Mouse (Mus musculus) embryonic facial prominence, embryonic 12.5 days (tissue): Measurements from ENCODE around the gene Ccnb2. TPM values are rescaled to one million over a fixed set of nuclear protein-coding genes. Genes with fewer than 3 reads are reported as not detected.

ENCODE experiments used
- ATAC-seq: fragments of 200-750 bp; cut with Nextera tagmentation; 2 replicates; pipeline ENCODE4 v1.8.0; 2017; ENCODE audit not compliant: insufficient number of reproducible peaks, insufficient read depth, low FRiP score, low TSS enrichment
- H3K27ac ChIP-seq: fragments of 300-500 bp; sonication (generic); 2 replicates; pipeline ENCODE4 v1.5.1; 2016; ENCODE audit warnings: mild to moderate bottlenecking
- H3K27me3 ChIP-seq: fragments of 300-500 bp; sonication (generic); 2 replicates; pipeline ENCODE4 v1.6.1; 2016; ENCODE audit warnings: mild to moderate bottlenecking, moderate library complexity
- H3K36me3 ChIP-seq: fragments of 300-500 bp; sonication (generic); 2 replicates; pipeline ENCODE4 v1.6.1; 2016; ENCODE audit warnings: mild to moderate bottlenecking
- H3K4me1 ChIP-seq: fragments of 300-500 bp; sonication (generic); 2 replicates; pipeline ENCODE4 v1.6.1; 2016
- H3K4me2 ChIP-seq: fragments of 300-500 bp; sonication (generic); replicated peaks from 2 replicates; pipeline ENCODE4 v1.6.1; 2016; ENCODE audit warnings: mild to moderate bottlenecking, moderate library complexity
- H3K4me3 ChIP-seq: fragments of 300-500 bp; sonication (generic); 2 replicates; pipeline ENCODE4 v1.5.1; 2016; ENCODE audit warnings: mild to moderate bottlenecking
- H3K9ac ChIP-seq: fragments of 300-500 bp; sonication (generic); 2 replicates; pipeline ENCODE4 v1.6.1; 2016; ENCODE audit warnings: mild to moderate bottlenecking, moderate library complexity
- H3K9me3 ChIP-seq: fragments of 300-500 bp; sonication (generic); 2 replicates; pipeline ENCODE4 v1.6.1; 2016; ENCODE audit warnings: mild to moderate bottlenecking, moderate library complexity
- WGBS: fragments of 180-500 bp; shearing (Covaris S2); methylation state at CpG from one replicate; pipeline ENCODE4 v1.1.7; 2016; 5-methylcytosine and 5-hydroxymethylcytosine counted together
- polyA plus RNA-seq: library from polyadenylated mRNA; unstranded; fragments of >200 nt; fragmentation: Nextera tagmentation; extraction: Ambion mirVana; gene quantifications from 2 replicates; pipeline ENCODE4 v1.2.1, GENCODE M21; 2016

The Ccnb2 gene
- polyA plus RNA-seq, 1 experiment from 2014 or later, result 178 TPM

DNA sequence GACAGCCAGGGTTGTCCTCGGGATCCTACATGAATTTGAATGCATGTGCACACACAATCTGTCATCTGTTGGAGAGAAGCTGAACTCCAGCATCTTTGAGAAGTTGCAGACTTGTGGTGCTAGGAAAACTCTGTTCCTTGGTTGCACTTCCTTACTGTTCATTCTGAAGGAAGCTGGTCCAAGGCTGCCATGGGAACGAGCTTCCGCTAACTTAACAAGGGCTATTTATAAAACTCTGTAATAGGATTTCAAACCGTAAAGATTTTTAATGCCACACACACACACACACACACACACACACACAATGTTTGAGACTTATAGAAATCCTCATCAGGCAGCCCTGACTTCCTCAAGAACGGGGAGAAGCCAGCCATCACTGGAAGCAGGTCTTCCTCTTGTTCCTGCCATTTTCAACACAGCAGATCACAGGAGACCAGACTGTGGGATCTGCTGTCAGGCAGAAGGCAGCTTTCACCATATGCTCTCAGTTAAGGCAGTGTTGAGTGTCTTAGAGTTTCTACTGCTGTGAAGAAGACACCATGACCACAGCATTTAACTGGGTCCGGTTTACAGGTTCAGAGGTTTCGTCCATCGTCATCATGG lies 19.3 kb downstream of the Ccnb2 start:
- WGBS, result 93% methylated on average over 8 of the region's 8 CpGs
- no peak overlapping the region for H3K9ac ChIP-seq

DNA sequence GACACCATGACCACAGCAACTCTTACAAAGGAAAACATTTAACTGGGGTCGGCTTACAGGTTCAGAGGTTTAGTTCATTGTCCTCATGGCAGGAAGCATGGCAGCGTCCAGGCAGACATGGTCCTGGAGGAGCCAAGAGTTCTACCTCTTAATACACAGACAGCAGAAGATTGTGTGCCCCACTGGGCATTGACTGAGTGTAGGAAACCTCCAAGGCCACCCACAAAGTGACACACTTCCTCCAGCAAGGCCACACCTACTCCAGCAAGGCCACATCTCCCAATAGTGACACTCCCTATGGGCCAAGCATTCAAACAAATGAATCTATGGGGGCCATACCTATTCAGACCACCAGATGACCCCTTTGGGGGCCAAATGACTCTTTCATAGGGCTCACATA lies 25.3 kb downstream of the Ccnb2 start:
- no peak overlapping the region for H3K27ac ChIP-seq
- H3K4me2 ChIP-seq, result no peak overlapping the region
- no peak for ATAC-seq
- peaks cover 19% of the 10 kb centered on the region for H3K36me3 ChIP-seq
- H3K4me1 ChIP-seq, result no peaks in the 10 kb centered on the region
- no peak overlapping the region for H3K4me3 ChIP-seq
- no peaks in the 10 kb centered on the region for H3K27me3 ChIP-seq
- 81% methylated on average over 2 of the region's 2 CpGs for WGBS
- no peaks in the 10 kb centered on the region for H3K9me3 ChIP-seq
- no peak overlapping the region for H3K9ac ChIP-seq

More for the DNA sequence above, 19.3 kb downstream of the Ccnb2 start:
- peaks cover 31% of the 10 kb centered on the region; the same call in 1 of the 2 replicates for H3K36me3 ChIP-seq
- no peak for ATAC-seq
- no peaks in the 10 kb centered on the region for H3K9me3 ChIP-seq
- no peaks in the 10 kb centered on the region for H3K4me1 ChIP-seq
- no peak overlapping the region for H3K4me3 ChIP-seq
- no peak overlapping the region for H3K27ac ChIP-seq
- H3K27me3 ChIP-seq, result no peaks in the 10 kb centered on the region
- no peak overlapping the region for H3K4me2 ChIP-seq

DNA sequence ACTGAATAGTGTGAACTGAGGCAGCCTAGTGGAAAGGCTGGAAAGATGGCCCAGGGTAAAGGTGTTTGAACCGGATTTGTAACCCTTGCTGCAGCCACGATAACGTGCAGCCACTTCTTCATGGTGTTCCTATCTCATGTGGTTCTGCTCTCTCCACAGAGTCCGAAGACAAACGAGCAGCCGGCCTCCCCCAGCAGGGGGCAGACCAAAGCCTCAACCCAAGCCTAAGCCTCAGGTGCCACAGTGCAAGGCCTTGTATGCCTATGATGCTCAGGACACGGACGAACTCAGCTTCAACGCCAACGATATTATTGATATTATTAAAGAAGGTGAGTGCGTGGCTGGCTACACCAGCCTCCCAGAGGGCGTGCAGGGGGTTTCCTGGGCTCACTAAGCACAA lies 25.7 kb downstream of the Ccnb2 start:
- Histone ChIP-seq H3K9me3 (no peaks in the 10 kb centered on the region), H3K4me1 (no peaks in the 10 kb centered on the region), H3K27ac (no peak overlapping the region), H3K9ac (no peak overlapping the region), H3K4me2 (no peak overlapping the region), H3K4me3 (no peak overlapping the region), H3K27me3 (no peaks in the 10 kb centered on the region), H3K36me3 (peaks cover 16% of the 10 kb centered on the region)
- 86% methylated on average over 12 of the region's 12 CpGs for WGBS
- no peak for ATAC-seq

DNA sequence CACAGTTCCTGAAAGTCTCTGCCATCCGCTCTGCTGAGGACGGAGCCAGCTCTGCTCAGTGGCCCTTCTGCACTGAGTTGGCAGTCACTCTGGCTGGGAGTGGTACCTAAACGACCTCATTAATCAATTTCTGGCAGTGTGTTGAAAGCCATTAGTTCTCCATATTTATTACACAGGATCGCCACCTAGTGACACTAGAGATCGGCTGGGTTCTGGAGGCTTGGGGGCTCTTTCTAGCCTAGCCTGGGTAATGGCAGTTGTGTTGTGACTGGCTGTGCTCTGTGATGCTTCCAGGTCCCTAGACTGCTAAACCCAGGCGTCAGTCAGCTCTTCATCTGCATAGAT lies 28.8 kb downstream of the Ccnb2 start:
- H3K36me3 ChIP-seq, result peaks cover 6% of the 10 kb centered on the region
- H3K27me3 ChIP-seq, result no peaks in the 10 kb centered on the region
- no peak overlapping the region for H3K27ac ChIP-seq
- no peak for ATAC-seq
- 28% methylated on average over 6 of the region's 6 CpGs for WGBS
- no peak overlapping the region for H3K4me2 ChIP-seq
- no peaks in the 10 kb centered on the region for H3K9me3 ChIP-seq
- H3K4me3 ChIP-seq, result no peak overlapping the region
- no peak overlapping the region for H3K9ac ChIP-seq
- H3K4me1 ChIP-seq, result no peaks in the 10 kb centered on the region

DNA sequence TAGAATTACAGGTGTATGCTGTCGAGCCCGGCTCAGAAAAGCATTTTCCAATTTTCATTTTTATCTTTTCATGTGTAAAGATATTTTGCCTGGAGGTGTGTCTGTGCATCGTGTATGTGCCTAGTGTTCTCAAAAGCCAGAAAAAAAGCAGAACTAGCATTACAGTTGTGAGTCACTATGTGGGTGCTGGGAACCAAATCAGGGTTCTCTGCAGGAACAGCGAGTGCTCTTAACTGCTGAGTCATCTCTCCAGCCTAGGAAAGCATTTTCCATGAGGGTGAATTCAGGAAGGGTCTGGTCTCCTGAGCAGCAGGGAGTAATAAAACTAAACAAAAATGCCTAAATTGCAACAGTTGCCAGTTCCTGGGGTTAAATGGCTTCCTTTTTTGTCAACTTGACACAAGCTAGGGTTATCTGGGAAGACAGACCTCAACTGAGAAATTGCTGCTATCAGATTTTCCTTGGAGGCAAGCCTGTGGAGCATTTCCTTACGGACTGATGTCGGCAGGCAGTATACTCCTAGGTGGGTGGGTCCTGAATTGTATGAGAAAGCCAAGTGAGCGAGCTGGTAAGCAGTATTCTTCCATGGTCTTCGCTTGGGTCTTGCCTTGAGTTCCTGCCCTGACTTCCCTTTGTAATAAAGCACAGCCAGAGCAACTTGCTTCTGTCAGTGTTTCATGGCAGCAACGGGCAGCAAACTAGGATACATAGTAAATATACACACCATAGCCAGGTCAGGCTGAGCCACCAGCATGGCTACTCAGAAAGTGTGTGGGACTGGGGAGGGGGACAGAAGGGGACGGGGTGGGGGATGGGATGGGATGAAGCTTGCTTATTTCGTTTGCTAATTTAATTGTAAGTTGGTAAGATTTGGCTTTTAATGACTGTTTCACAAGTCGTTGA lies 29.4 kb downstream of the Ccnb2 start:
- Histone ChIP-seq H3K4me1 (no peaks in the 10 kb centered on the region), H3K36me3 (peaks cover 6% of the 10 kb centered on the region), H3K27me3 (no peaks in the 10 kb centered on the region), H3K27ac (no peak overlapping the region), H3K9ac (no peak overlapping the region), H3K9me3 (no peaks in the 10 kb centered on the region), H3K4me2 (no peak overlapping the region), H3K4me3 (no peak overlapping the region)
- 80% methylated on average over 12 of the region's 12 CpGs for WGBS
- ATAC-seq, result no peak

DNA sequence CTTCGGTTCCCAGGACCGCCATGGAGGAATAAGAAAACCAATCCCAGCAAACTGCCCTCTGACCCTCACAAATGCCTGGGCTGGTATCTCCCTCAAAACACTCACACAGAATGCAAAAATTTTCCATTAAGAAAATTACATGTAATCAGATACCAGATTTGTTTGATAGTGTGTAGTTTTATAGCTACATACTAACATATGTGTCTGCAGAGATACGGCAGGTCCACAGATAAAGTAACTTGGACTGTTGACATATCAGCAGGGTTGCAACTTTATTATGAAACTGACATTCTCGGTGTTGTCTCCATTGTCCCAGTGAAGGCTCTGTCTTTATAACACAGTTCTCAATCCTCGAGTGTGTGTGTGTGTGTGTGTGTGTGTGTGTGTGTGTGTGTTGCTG lies 30.3 kb downstream of the Ccnb2 start:
- 82% methylated on average over 5 of the region's 5 CpGs for WGBS
- no peak overlapping the region for H3K27ac ChIP-seq
- peaks cover 4% of the 10 kb centered on the region for H3K36me3 ChIP-seq
- no peak overlapping the region for H3K9ac ChIP-seq
- no peaks in the 10 kb centered on the region for H3K9me3 ChIP-seq
- H3K4me1 ChIP-seq, result no peaks in the 10 kb centered on the region
- ATAC-seq, result no peak
- no peak overlapping the region for H3K4me3 ChIP-seq
- H3K27me3 ChIP-seq, result no peaks in the 10 kb centered on the region
- H3K4me2 ChIP-seq, result no peak overlapping the region

DNA sequence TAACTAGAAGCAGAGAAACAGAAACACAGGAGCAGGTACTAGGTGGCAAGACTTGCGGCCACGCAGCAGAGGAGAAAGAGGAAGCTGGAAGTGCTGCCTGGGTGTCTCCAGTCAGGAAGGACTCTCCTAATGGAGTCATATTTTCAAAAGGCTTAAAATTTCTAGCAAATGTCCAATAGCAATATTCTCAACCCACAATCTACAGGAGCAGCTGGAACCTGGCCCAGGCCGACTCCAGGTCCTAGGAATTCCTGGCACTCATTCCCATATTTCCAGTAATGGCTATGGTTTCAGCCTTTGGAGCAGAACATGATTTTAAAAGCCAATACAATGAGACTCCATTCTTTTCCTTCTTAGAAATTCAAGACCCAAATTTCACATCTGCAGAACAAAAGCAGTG lies 31.8 kb downstream of the Ccnb2 start:
- Histone ChIP-seq H3K4me3 (no peak overlapping the region), H3K9ac (no peak overlapping the region), H3K9me3 (no peaks in the 10 kb centered on the region), H3K4me2 (no peak overlapping the region), H3K27me3 (no peaks in the 10 kb centered on the region), H3K36me3 (no peaks in the 10 kb centered on the region), H3K27ac (no peak overlapping the region), H3K4me1 (no peaks in the 10 kb centered on the region)
- no peak for ATAC-seq
- WGBS, result 82% methylated on average over 3 of the region's 3 CpGs

DNA sequence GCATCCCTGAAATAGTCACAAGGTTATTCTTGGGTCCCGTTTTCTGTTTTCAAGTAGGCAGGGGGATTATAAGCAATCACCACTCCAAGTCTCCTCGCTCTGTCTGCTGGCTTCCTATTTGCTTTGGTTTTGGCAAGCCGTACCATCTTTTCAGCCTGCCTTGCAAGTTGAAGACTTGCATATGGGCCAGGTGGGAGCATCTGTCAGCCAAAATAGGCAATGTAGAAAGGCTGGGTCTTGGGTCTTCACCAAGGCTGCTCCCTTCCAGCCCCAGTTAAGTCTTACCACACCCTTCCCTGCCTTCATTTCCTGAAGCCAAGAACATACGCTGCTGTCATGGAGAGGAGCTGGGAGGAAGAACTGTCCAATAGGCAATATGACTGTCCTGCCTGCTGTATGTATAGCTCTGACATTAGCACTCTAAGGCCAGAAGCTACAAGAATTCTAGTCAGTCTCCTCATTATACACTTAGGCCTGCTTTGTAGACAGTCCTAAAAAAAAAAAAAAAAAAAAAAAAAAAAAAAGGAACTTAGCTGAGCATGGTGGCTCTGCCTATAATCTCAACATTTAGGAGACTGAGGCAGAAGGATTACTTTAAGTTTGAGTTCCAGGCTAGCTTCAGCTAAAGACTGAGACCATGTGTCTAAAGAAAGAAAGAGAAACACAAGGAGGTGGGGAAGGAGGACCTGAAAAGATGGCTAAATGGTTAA lies 33.8 kb downstream of the Ccnb2 start:
- Histone ChIP-seq H3K9me3 (no peaks in the 10 kb centered on the region), H3K4me1 (no peaks in the 10 kb centered on the region), H3K9ac (no peak overlapping the region), H3K27me3 (no peaks in the 10 kb centered on the region), H3K27ac (no peak overlapping the region), H3K36me3 (peaks cover 4% of the 10 kb centered on the region; the same call in 1 of the 2 replicates), H3K4me3 (no peak overlapping the region), H3K4me2 (no peak overlapping the region)
- 92% methylated on average over 4 of the region's 4 CpGs for WGBS
- no peak for ATAC-seq

DNA sequence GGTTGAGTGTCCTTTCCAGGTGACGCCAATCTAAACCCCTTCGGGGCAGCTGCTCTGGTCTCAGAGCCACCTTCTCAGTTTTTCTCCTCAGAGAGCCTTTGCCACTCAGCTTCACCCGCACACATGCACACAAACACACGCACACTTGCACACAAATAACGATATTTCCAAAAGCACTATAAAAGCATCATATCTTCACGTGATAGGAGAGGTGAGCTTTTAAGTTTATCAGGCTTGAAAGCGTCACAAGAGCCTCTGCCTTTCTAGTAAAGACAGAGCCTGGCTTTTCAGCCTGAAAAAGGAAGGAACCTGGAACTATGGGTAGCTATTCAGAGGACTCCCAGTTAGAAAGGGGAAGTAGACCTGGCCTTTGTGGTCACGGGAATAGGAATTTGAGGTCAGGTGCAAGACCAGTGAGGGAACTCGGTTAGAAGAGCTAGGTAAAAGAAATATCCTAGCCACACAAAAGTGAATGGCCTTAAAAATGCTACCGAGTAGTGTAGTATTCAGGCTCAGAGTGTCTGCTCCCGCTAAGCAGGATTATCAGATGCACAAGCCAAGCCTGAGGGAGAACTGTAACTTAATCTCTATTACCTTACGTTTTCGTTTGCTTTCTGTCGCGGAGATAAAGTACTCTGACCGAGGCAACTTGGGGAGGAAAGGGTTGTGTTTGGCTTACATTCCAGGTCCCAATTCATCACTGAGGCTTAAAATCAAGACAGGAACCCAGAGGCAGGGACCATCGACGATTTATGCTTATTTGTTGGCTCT lies 36.2 kb downstream of the Ccnb2 start:
- Histone ChIP-seq H3K9ac (no peak overlapping the region), H3K27ac (no peak overlapping the region), H3K4me3 (no peak overlapping the region), H3K36me3 (peaks cover 11% of the 10 kb centered on the region; the same call in 1 of the 2 replicates), H3K4me2 (no peak overlapping the region), H3K4me1 (no peaks in the 10 kb centered on the region), H3K9me3 (no peaks in the 10 kb centered on the region), H3K27me3 (no peaks in the 10 kb centered on the region)
- 78% methylated on average over 18 of the region's 18 CpGs for WGBS
- ATAC-seq, result no peak

DNA sequence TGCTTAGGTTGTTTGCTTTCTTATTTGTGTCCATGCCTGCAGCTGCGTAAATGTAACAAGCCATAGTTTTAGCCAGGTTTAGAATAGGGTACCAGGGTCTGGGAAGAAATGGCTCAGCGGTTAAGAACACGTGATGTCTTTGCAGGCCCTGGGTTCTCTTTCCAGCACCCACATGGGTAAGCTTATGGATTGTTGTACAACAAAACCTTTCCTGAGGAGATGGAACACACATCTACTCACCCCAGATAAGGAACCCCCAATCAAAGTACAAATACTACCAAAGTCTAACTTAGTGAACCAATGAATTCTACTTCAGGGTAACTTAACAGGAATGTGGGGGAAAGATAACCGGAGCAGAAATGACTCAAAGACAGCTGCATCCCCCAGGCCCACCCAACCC lies 36.9 kb downstream of the Ccnb2 start:
- H3K27ac ChIP-seq, result no peak overlapping the region
- peaks cover 11% of the 10 kb centered on the region; the same call in 1 of the 2 replicates for H3K36me3 ChIP-seq
- H3K27me3 ChIP-seq, result no peaks in the 10 kb centered on the region
- no peak for ATAC-seq
- no peaks in the 10 kb centered on the region for H3K9me3 ChIP-seq
- H3K9ac ChIP-seq, result no peak overlapping the region
- H3K4me1 ChIP-seq, result no peaks in the 10 kb centered on the region
- WGBS, result 92% methylated on average over 4 of the region's 4 CpGs
- no peak overlapping the region for H3K4me2 ChIP-seq
- H3K4me3 ChIP-seq, result no peak overlapping the region

DNA sequence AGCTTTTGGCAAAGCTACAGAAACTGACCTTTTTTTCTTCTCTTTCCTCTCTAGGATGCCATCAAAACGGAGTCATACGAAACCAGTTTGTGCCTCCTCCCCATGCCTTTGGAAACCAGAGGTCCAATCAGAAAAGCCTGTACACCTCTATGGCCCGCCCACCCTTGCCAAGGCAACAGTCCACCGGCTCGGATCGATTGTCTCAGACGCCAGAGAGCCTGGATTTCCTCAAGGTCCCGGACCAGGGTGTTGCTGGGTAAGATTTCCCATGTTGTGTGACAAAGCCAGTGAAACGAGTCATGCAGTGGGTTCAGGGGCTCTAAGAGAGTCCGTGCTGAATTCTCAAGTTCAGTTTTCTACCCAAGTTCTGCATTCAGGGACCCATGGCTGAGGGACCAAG lies 37.6 kb downstream of the Ccnb2 start:
- ATAC-seq, result no peak
- WGBS, result 65% methylated on average over 10 of the region's 10 CpGs
- no peak overlapping the region for H3K4me3 ChIP-seq
- H3K36me3 ChIP-seq, result peaks cover 13% of the 10 kb centered on the region; the same call in 1 of the 2 replicates
- no peaks in the 10 kb centered on the region for H3K27me3 ChIP-seq
- H3K27ac ChIP-seq, result no peak overlapping the region
- H3K4me2 ChIP-seq, result no peak overlapping the region
- H3K9ac ChIP-seq, result no peak overlapping the region
- H3K4me1 ChIP-seq, result no peaks in the 10 kb centered on the region
- no peaks in the 10 kb centered on the region for H3K9me3 ChIP-seq
